Mouse (Mus musculus): ENCODE results near the gene Fcgr1. TPM values are rescaled to one million over a fixed set of nuclear protein-coding genes. Genes with fewer than 3 reads are reported as not detected.
A peak's percentile ranks its signal among the peaks of the same experiment; 100 is the strongest.

Fcgr1 gene
- polyA plus RNA-seq, 1 experiment from 2014 or later = 2.5 TPM

DNA sequence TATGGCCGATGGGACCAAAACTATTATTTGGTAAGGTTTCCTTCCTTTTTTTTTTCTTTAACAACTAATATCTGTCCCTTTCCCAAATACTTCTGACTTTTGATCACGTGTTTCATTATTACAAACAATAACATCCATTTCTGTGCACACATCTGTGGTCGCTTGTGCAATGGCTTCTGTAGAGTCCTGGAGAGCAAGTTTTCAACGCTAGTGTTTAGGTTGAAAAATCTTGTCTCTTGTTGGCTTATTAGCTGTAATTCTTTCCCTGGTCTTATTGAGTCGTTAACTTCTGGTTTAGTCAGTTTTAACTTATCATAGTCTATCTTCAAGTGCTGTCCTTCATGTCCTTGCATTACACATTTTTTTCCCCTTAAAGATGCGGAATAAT is 41.4 kb upstream of the Fcgr1 start:
- Histone ChIP-seq H3K4me1 (ENCODE audit: control insufficient read depth, insufficient read depth, low read length) (peaks cover 5% of the 10 kb centered on the region), H3K4me3 (ENCODE audit: low read length) (no peak overlapping the region), H3K27me3 (ENCODE audit: control insufficient read depth, insufficient read depth, low read length) (peaks cover 82% of the 10 kb centered on the region), H3K9ac (ENCODE audit: low read length) (no peak overlapping the region), H3K27ac (ENCODE audit: low read length) (no peak overlapping the region), H3K4me2 (ENCODE audit: low read depth, low read length) (no peak overlapping the region), H3K9me3 (replicated peaks; ENCODE audit: control insufficient read depth, low read length) (no peaks in the 10 kb centered on the region), H3K36me3 (ENCODE audit: control insufficient read depth, insufficient read depth) (no peaks in the 10 kb centered on the region)
- ATAC-seq (replicated peaks; ENCODE audit: extremely low read depth, insufficient read depth, low FRiP score) = no peak
- WGBS = 57% methylated on average over 6 of the region's 6 CpGs

DNA sequence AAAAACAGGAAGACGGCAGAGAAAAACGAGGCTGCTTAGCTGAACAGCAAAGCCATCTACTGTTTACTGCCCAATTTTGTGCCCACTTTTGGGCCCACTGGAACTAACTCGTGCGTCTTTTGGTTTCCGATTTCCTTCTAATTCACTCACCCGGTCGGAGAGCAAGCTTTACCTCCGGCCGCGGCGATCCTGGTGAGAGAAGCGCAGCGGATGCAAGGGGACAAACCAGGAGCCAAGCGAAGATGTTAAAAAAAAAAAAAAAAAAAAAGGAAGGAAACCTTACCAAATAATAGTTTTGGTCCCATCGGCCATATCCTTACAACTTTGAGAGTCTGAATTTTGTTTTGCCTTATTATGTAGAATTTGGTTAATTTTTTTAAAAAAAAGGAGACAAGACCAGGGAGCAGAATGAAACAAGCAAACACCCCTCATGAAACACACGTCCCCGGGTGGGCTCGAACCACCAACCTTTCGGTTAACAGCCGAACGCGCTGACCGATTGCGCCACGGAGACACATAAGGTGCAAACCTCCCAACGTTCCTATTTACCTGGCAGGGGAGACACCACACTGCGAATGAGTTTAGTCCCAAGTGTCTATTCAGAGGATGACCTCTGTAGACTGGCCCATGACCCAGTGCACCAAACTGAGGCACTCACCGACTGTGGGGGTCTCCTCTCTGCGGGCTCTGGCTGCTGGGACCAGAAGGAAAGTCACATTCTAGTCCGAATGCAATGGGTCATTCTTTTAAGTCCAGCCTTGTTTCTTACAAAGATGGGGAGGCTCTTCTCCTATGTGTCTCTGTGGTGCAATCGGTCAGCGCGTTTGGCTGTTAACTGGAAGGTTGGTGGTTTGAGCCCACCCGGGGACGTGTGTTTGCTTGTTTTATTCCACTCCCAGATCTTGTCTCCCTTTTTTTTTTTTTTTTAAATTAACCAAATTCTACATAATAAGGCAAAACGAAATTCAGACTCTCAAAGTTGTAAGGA is 40.7 kb upstream of the Fcgr1 start:
- no peak overlapping the region for H3K9ac ChIP-seq (ENCODE audit: low read length)

DNA sequence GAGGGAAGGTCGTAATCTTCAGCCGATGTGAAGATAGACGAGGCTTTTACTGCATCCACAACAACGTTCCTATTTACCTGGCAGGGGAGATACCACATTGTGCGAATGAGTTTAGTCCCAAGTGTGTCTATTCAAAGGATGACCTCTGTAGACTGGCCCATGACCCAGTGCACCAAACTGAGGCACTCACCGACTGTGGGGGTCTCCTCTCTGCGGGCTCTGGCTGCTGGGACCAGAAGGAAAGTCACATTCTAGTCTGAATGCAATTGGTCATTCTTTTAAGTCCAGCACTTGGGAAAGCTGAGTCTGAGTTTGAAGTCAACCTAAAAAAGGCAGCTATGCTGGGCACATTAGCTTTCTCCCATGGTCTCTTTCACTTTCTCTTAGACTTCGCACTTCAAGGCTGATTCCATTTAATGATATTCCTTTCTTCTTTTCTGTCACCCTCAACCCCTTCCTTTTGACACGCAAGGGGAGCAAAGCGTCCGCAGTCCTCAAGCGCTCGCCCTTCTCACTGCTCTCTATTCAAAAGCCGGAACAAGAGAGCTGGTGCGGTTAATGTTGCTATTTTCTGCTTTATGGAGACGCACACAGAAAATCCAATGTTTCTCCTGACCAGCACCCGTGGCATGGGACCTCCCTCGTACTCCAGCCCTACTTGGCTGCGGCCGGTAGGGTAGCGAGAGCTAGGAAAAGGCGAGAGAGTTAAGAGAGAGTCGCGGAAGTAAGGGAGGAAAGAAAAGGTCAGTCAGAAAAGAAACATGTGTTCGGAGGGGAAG is 39.8 kb upstream of the Fcgr1 start:
- ATAC-seq (replicated peaks; ENCODE audit: extremely low read depth, insufficient read depth, low FRiP score) = no peak
- H3K4me3 ChIP-seq (ENCODE audit: low read length) = peak overlapping the region; percentile 44
- no peak overlapping the region for H3K9ac ChIP-seq (ENCODE audit: low read length)
- H3K9me3 ChIP-seq (replicated peaks; ENCODE audit: control insufficient read depth, low read length) = no peaks in the 10 kb centered on the region
- H3K36me3 ChIP-seq (ENCODE audit: control insufficient read depth, insufficient read depth) = no peaks in the 10 kb centered on the region
- peaks cover 80% of the 10 kb centered on the region for H3K27me3 ChIP-seq (ENCODE audit: control insufficient read depth, insufficient read depth, low read length)
- 2% methylated on average over 25 of the region's 25 CpGs for WGBS
- H3K4me2 ChIP-seq (ENCODE audit: low read depth, low read length) = peak overlapping the region; percentile 65
- H3K27ac ChIP-seq (ENCODE audit: low read length) = no peak overlapping the region
- peaks cover 5% of the 10 kb centered on the region for H3K4me1 ChIP-seq (ENCODE audit: control insufficient read depth, insufficient read depth, low read length)

More for the DNA sequence above, 40.7 kb upstream of the Fcgr1 start:
- no peaks in the 10 kb centered on the region for H3K9me3 ChIP-seq (replicated peaks; ENCODE audit: control insufficient read depth, low read length)
- peaks cover 83% of the 10 kb centered on the region for H3K27me3 ChIP-seq (ENCODE audit: control insufficient read depth, insufficient read depth, low read length)
- peak overlapping the region; percentile 44 for H3K4me3 ChIP-seq (ENCODE audit: low read length)
- WGBS = 5% methylated on average over 36 of the region's 36 CpGs
- H3K36me3 ChIP-seq (ENCODE audit: control insufficient read depth, insufficient read depth) = no peaks in the 10 kb centered on the region
- H3K4me2 ChIP-seq (ENCODE audit: low read depth, low read length) = peak overlapping the region; percentile 65
- no peak for ATAC-seq (replicated peaks; ENCODE audit: extremely low read depth, insufficient read depth, low FRiP score)
- H3K4me1 ChIP-seq (ENCODE audit: control insufficient read depth, insufficient read depth, low read length) = peaks cover 5% of the 10 kb centered on the region
- H3K27ac ChIP-seq (ENCODE audit: low read length) = no peak overlapping the region

DNA sequence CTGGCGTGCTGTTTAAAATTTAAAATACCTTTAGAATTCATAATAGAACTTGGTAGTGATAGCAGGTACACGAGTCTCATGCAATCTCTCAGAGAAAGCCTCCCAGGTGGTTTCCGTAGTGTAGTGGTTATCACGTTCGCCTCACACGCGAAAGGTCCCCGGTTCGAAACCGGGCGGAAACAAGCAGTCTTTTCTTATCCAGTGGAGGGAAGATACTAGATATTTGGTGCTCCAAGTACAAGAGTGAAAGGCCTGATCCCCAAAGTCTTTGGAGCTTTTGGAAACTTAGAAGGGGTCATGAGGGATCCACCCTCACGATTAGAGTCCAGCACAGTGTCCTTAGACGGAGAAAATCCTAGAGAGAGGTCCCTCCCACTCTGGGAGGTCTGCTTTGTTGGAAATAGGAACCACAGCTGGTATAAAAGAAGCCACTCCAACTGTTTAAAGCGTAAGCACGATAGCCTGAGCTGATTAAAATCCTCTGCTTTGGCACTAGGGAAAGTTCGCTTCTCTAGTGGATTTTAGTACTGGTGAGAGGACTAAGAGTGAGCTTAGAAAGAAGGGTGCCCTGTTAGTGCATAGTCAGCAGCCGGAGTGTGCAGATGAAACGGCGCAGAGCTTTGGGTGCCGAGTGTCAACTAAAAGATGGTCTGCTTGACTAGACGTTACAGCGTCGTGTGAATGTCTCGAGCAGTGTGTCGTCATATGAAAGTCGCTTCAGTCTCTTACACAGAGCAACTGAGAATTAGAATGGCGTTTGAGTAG is 39.0 kb upstream of the Fcgr1 start:
- H3K27ac ChIP-seq (ENCODE audit: low read length) = no peak overlapping the region
- peaks cover 72% of the 10 kb centered on the region for H3K27me3 ChIP-seq (ENCODE audit: control insufficient read depth, insufficient read depth, low read length)
- no peak overlapping the region for H3K9ac ChIP-seq (ENCODE audit: low read length)
- H3K4me1 ChIP-seq (ENCODE audit: control insufficient read depth, insufficient read depth, low read length) = peaks cover 5% of the 10 kb centered on the region
- no peaks in the 10 kb centered on the region for H3K9me3 ChIP-seq (replicated peaks; ENCODE audit: control insufficient read depth, low read length)
- H3K4me3 ChIP-seq (ENCODE audit: low read length) = peak overlapping the region; percentile 44
- H3K4me2 ChIP-seq (ENCODE audit: low read depth, low read length) = peak overlapping the region; percentile 65
- ATAC-seq (replicated peaks; ENCODE audit: extremely low read depth, insufficient read depth, low FRiP score) = no peak
- 7% methylated on average over 27 of the region's 27 CpGs for WGBS
- no peaks in the 10 kb centered on the region for H3K36me3 ChIP-seq (ENCODE audit: control insufficient read depth, insufficient read depth)

DNA sequence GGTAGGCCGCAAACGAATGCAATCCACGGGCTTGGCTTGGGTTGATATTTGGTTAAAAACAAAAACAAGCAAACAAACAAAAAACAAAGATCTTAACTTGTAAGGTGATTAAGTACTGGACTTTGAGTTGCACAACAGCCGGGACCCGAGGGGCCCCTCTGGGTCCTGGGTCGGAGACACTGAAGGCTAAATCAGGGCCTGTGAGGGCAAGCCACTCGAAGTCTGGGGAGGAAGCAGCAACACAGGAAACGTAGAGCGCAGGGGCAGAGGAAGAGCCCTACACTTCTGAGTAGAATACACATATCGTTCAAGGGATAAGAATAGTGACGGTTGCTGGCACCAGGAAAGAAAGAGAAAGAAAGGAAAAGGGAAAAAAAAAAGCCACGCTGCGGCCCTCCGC is 38.2 kb upstream of the Fcgr1 start:
- Histone ChIP-seq H3K9ac (ENCODE audit: low read length) (no peak overlapping the region), H3K27ac (ENCODE audit: low read length) (no peak overlapping the region), H3K4me2 (ENCODE audit: low read depth, low read length) (no peak overlapping the region), H3K27me3 (ENCODE audit: control insufficient read depth, insufficient read depth, low read length) (peaks cover 71% of the 10 kb centered on the region), H3K36me3 (ENCODE audit: control insufficient read depth, insufficient read depth) (no peaks in the 10 kb centered on the region), H3K9me3 (replicated peaks; ENCODE audit: control insufficient read depth, low read length) (no peaks in the 10 kb centered on the region), H3K4me3 (ENCODE audit: low read length) (no peak overlapping the region), H3K4me1 (ENCODE audit: control insufficient read depth, insufficient read depth, low read length) (peaks cover 5% of the 10 kb centered on the region)
- 29% methylated on average over 14 of the region's 14 CpGs for WGBS
- ATAC-seq (replicated peaks; ENCODE audit: extremely low read depth, insufficient read depth, low FRiP score) = no peak

DNA sequence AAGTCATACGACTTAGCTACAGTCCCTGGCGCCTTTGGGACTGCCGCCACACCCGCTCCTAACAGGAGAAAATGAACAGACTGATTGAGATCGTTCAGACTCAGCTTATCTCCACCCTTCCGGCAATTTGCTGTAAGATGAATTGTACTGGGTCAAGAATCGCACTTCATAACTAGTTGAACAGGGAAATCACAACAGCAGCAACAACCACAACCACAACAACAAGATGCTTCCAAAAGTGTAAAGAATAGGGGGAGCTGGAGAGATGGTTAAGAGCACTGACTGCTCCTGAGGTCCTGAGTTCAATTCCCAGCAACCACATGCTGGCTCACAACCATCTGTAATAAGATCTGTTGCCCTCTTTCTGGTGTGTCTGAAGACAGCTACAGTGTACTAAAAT is 37.7 kb upstream of the Fcgr1 start:
- Histone ChIP-seq H3K4me2 (ENCODE audit: low read depth, low read length) (no peak overlapping the region), H3K27ac (ENCODE audit: low read length) (no peak overlapping the region), H3K36me3 (ENCODE audit: control insufficient read depth, insufficient read depth) (no peaks in the 10 kb centered on the region), H3K9me3 (replicated peaks; ENCODE audit: control insufficient read depth, low read length) (no peaks in the 10 kb centered on the region), H3K27me3 (ENCODE audit: control insufficient read depth, insufficient read depth, low read length) (peaks cover 69% of the 10 kb centered on the region), H3K9ac (ENCODE audit: low read length) (no peak overlapping the region), H3K4me1 (ENCODE audit: control insufficient read depth, insufficient read depth, low read length) (peaks cover 5% of the 10 kb centered on the region), H3K4me3 (ENCODE audit: low read length) (no peak overlapping the region)
- ATAC-seq (replicated peaks; ENCODE audit: extremely low read depth, insufficient read depth, low FRiP score) = no peak
- 59% methylated on average over 7 of the region's 7 CpGs for WGBS

DNA sequence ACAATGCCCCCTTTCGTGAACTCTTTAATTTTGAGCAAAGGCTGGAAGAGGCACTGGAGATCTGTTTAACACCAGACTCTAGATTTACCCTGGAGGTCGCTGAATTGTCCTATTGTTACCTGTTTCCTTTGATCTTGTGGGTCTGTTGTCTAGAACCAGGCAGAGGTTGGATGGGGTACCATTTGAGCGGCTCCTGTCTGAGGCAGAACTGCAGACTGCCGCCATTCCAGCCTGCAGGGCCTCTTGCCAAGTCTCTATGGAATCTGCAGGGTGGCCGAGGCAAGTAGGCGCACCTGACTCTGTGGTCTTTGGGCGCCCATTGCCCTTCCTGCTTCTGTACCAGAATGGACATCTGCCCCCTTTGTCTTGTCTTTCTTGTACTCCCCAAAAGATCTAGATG is 36.8 kb upstream of the Fcgr1 start:
- 69% methylated on average over 7 of the region's 7 CpGs for WGBS
- no peak overlapping the region for H3K27ac ChIP-seq (ENCODE audit: low read length)
- no peaks in the 10 kb centered on the region for H3K36me3 ChIP-seq (ENCODE audit: control insufficient read depth, insufficient read depth)
- peaks cover 68% of the 10 kb centered on the region for H3K27me3 ChIP-seq (ENCODE audit: control insufficient read depth, insufficient read depth, low read length)
- ATAC-seq (replicated peaks; ENCODE audit: extremely low read depth, insufficient read depth, low FRiP score) = no peak
- H3K4me2 ChIP-seq (ENCODE audit: low read depth, low read length) = no peak overlapping the region
- no peaks in the 10 kb centered on the region for H3K9me3 ChIP-seq (replicated peaks; ENCODE audit: control insufficient read depth, low read length)
- peaks cover 5% of the 10 kb centered on the region for H3K4me1 ChIP-seq (ENCODE audit: control insufficient read depth, insufficient read depth, low read length)
- H3K4me3 ChIP-seq (ENCODE audit: low read length) = no peak overlapping the region
- H3K9ac ChIP-seq (ENCODE audit: low read length) = no peak overlapping the region

DNA sequence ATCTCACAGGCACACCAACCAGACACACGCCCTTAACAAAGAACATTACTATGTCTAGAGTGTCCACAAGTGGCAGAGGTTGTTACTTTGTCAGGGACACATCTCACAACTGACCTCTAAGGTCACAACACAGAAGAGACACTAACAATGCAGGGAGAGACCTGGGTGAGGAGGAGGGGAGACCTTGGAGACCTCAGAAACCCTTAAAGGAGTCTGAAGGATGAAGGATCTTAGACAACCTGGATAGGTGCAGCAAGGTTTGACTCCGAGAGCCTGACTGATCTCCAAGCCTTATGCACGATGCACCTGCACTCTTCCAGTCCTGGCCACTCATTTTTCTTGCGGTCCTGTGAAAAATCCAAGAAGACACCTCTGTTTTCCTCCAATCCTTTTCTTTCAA is 36.4 kb upstream of the Fcgr1 start:
- Histone ChIP-seq H3K4me1 (ENCODE audit: control insufficient read depth, insufficient read depth, low read length) (peaks cover 5% of the 10 kb centered on the region), H3K27me3 (ENCODE audit: control insufficient read depth, insufficient read depth, low read length) (peaks cover 68% of the 10 kb centered on the region), H3K9me3 (replicated peaks; ENCODE audit: control insufficient read depth, low read length) (no peaks in the 10 kb centered on the region), H3K4me2 (ENCODE audit: low read depth, low read length) (no peak overlapping the region), H3K36me3 (ENCODE audit: control insufficient read depth, insufficient read depth) (no peaks in the 10 kb centered on the region), H3K27ac (ENCODE audit: low read length) (no peak overlapping the region), H3K9ac (ENCODE audit: low read length) (no peak overlapping the region), H3K4me3 (ENCODE audit: low read length) (no peak overlapping the region)
- ATAC-seq (replicated peaks; ENCODE audit: extremely low read depth, insufficient read depth, low FRiP score) = no peak
- WGBS = 88% methylated on average over 4 of the region's 4 CpGs
